Mouse (Mus musculus) 3134 (cell line): Measurements from ENCODE around the gene Ccdc148.
A peak's percentile ranks its signal among the peaks of the same experiment; 100 is the strongest.

Source experiments
- DNase-seq: peaks from one replicate; pipeline ENCODE4 v3.0.0-alpha.2; 2011; ENCODE audit warnings: low spot score; ENCODE audit not compliant: insufficient read length; ENCODE audit errors: extremely low read depth

Gene Ccdc148

GRCm38 (mm10) chr2:59181321-59182113, 21.0 kb upstream of the Ccdc148 start:
- DNase-seq: no peak

GRCm38 (mm10) chr2:59179487-59179886, 19.0 kb upstream of the Ccdc148 start:
- no peak for DNase-seq

GRCm38 (mm10) chr2:59178960-59179359, 18.5 kb upstream of the Ccdc148 start:
- DNase-seq: no peak

- no peak for DNase-seq
Observed at GRCm38 (mm10) chr2:59178191-59178590, 17.7 kb upstream of the Ccdc148 start.

- DNase-seq: no peak
Observed at GRCm38 (mm10) chr2:59175926-59176325, 15.4 kb upstream of the Ccdc148 start.

- peak; percentile 24 for DNase-seq
Observed at GRCm38 (mm10) chr2:59171533-59171932, 11.1 kb upstream of the Ccdc148 start.

- DNase-seq: no peak
Observed at GRCm38 (mm10) chr2:59170593-59170992, 10.1 kb upstream of the Ccdc148 start.

- no peak for DNase-seq
Observed at GRCm38 (mm10) chr2:59170208-59170589, 9.7 kb upstream of the Ccdc148 start.

GRCm38 (mm10) chr2:59169572-59170207, 9.2 kb upstream of the Ccdc148 start:
- no peak for DNase-seq

GRCm38 (mm10) chr2:59167830-59168229, 7.3 kb upstream of the Ccdc148 start:
- DNase-seq: no peak

- no peak for DNase-seq
Observed at GRCm38 (mm10) chr2:59166976-59167375, 6.5 kb upstream of the Ccdc148 start.

- DNase-seq: no peak
Observed at GRCm38 (mm10) chr2:59162285-59162600, 1.8 kb upstream of the Ccdc148 start.

- peak; percentile 91 for DNase-seq
Observed at GRCm38 (mm10) chr2:59161441-59162284, 1.2 kb upstream of the Ccdc148 start.

- no peak for DNase-seq
Observed at GRCm38 (mm10) chr2:59161021-59161440, 548 bp upstream of the Ccdc148 start.

- no peak for DNase-seq
Observed at GRCm38 (mm10) chr2:59159961-59160604, 400 bp downstream of the Ccdc148 start.

GRCm38 (mm10) chr2:59158117-59158516, 2.4 kb downstream of the Ccdc148 start:
- DNase-seq: no peak

- DNase-seq: peak; percentile 38
Observed at GRCm38 (mm10) chr2:59155428-59155827, 5.1 kb downstream of the Ccdc148 start.

GRCm38 (mm10) chr2:59131044-59131443, 29.4 kb downstream of the Ccdc148 start:
- DNase-seq: no peak

GRCm38 (mm10) chr2:59129821-59130220, 30.7 kb downstream of the Ccdc148 start:
- no peak for DNase-seq

- no peak for DNase-seq
Observed at GRCm38 (mm10) chr2:59129023-59129422, 31.5 kb downstream of the Ccdc148 start.

GRCm38 (mm10) chr2:59055615-59056145, 104.8 kb downstream of the Ccdc148 start:
- no peak for DNase-seq
